Mouse (Mus musculus) CH12.LX (cell line): ENCODE data around the gene Olfr13. TPM values are rescaled to one million over a fixed set of nuclear protein-coding genes. Genes with fewer than 3 reads are reported as not detected.

Experiments
- DNase-seq: peaks from one replicate; pipeline ENCODE4 v3.0.0-alpha.2; 2013; ENCODE audit errors: extremely low read depth
- H3K27ac ChIP-seq: 2 replicates; pipeline ENCODE4 v1.5.1; 2012; ENCODE audit warnings: low read depth, mild to moderate bottlenecking, control low read depth, moderate library complexity; ENCODE audit not compliant: insufficient read depth
- H3K27me3 ChIP-seq: replicated peaks from 2 replicates; pipeline ENCODE3; 2012; ENCODE audit warnings: inconsistent platforms
- H3K36me3 ChIP-seq, 2 experiments: replicated peaks in 1 of 2; 2 replicates each; pipeline versions ENCODE3 to v1.6.1; 2012; ENCODE audit warnings: inconsistent platforms in 1 of 2, low read length in 1 of 2, mild to moderate bottlenecking in 1 of 2, mixed read lengths in 1 of 2, moderate library complexity in 1 of 2; ENCODE audit not compliant: control insufficient read depth in 1 of 2, insufficient read depth in 1 of 2
- H3K4me1 ChIP-seq, 2 experiments: 2 replicates each; pipeline ENCODE4 v1.6.1; 2012; ENCODE audit warnings: inconsistent platforms in 1 of 2, moderate library complexity in 1 of 2; ENCODE audit not compliant: insufficient read depth in 2 of 2, control insufficient read depth in 1 of 2
- H3K4me2 ChIP-seq: 2 replicates; pipeline ENCODE4 v1.6.1; 2012; ENCODE audit warnings: low read depth, mild to moderate bottlenecking, control low read depth; ENCODE audit not compliant: poor library complexity, insufficient read depth, severe bottlenecking
- H3K4me3 ChIP-seq, 3 experiments: fragments of 150-350 bp in 1 of 3; sonication (generic) in 1 of 3; replicated peaks in 1 of 3; 2 replicates each; pipeline versions ENCODE3 to v1.5.1; 2011 to 2012; ENCODE audit warnings: low read depth in 2 of 3, low read length in 2 of 3, mild to moderate bottlenecking in 2 of 3, moderate library complexity in 2 of 3, control low read depth in 1 of 3, improper control_type of control experiment in 1 of 3, inconsistent platforms in 1 of 3, mixed read lengths in 1 of 3; ENCODE audit not compliant: poor library complexity in 1 of 3
- H3K79me2 ChIP-seq: replicated peaks from 2 replicates; pipeline ENCODE4 v1.6.1; 2012; ENCODE audit warnings: mild to moderate bottlenecking, moderate library complexity; ENCODE audit not compliant: control insufficient read depth, poor library complexity, insufficient read depth, severe bottlenecking; ENCODE audit errors: extremely low read depth
- H3K9ac ChIP-seq: 2 replicates; pipeline ENCODE4 v1.6.1; 2012; ENCODE audit warnings: low read depth, mild to moderate bottlenecking, control low read depth, moderate library complexity; ENCODE audit not compliant: insufficient read depth
- H3K9me3 ChIP-seq: replicated peaks from 2 replicates; pipeline ENCODE3; 2012; ENCODE audit warnings: low read length, inconsistent platforms, mixed read lengths
- BHLHE40 ChIP-seq: IDR thresholded peaks from 2 replicates; pipeline ENCODE4 v1.6.1; 2011; ENCODE audit warnings: mild to moderate bottlenecking, low read depth, low read length, improper control_type of control experiment
- CTCF ChIP-seq, 2 experiments: IDR thresholded peaks in 1 of 2; conservative IDR thresholded peaks in 1 of 2; 2 replicates each; pipeline ENCODE4 v1.5.1; 2011 to 2012; ENCODE audit warnings: low read depth in 2 of 2, low read length in 2 of 2, improper control_type of control experiment in 1 of 2, inconsistent platforms in 1 of 2, mild to moderate bottlenecking in 1 of 2, moderate library complexity in 1 of 2
- E2F4 ChIP-seq: IDR thresholded peaks from 2 replicates; pipeline ENCODE4 v1.6.1; 2011; ENCODE audit warnings: low read depth, low read length, improper control_type of control experiment; ENCODE audit not compliant: insufficient replicate concordance
- ETS1 ChIP-seq: conservative IDR thresholded peaks from 2 replicates; pipeline ENCODE4 v1.6.1; 2012; ENCODE audit warnings: low read depth, mild to moderate bottlenecking, inconsistent platforms, low read length, improper control_type of control experiment, moderate library complexity
- GABPA ChIP-seq: IDR thresholded peaks from 2 replicates; pipeline ENCODE4 v1.6.1; 2012; ENCODE audit warnings: low read depth, low read length, improper control_type of control experiment, inconsistent platforms; ENCODE audit not compliant: insufficient replicate concordance
- JUND ChIP-seq: conservative IDR thresholded peaks from 2 replicates; pipeline ENCODE4 v1.6.1; 2011; ENCODE audit warnings: low read depth, low read length, improper control_type of control experiment
- KAT2A ChIP-seq: IDR thresholded peaks from 2 replicates; pipeline ENCODE4 v1.6.1; 2012; ENCODE audit warnings: low read length, improper control_type of control experiment, inconsistent platforms; ENCODE audit not compliant: insufficient replicate concordance
- MYC ChIP-seq: IDR thresholded peaks from 2 replicates; pipeline ENCODE4 v1.6.1; 2011; ENCODE audit warnings: low read depth, mild to moderate bottlenecking, improper control_type of control experiment, low read length
- TBP ChIP-seq: conservative IDR thresholded peaks from 2 replicates; pipeline ENCODE4 v1.6.1; 2011; ENCODE audit warnings: low read depth, low read length, improper control_type of control experiment
- TCF12 ChIP-seq: IDR thresholded peaks from 2 replicates; pipeline ENCODE4 v1.6.1; 2014; ENCODE audit warnings: low read depth, mild to moderate bottlenecking, inconsistent platforms, low read length, improper control_type of control experiment
- USF1 ChIP-seq: IDR thresholded peaks from 2 replicates; pipeline ENCODE4 v1.6.1; 2014; ENCODE audit warnings: low read depth, mild to moderate bottlenecking, inconsistent platforms, low read length, improper control_type of control experiment
- USF2 ChIP-seq: conservative IDR thresholded peaks from 2 replicates; pipeline ENCODE4 v1.6.1; 2011; ENCODE audit warnings: low read depth, low read length, improper control_type of control experiment
- ZC3H11A ChIP-seq: IDR thresholded peaks from 2 replicates; pipeline ENCODE4 v1.6.1; 2012; ENCODE audit warnings: low read depth, mild to moderate bottlenecking, inconsistent platforms, low read length, improper control_type of control experiment
- ZMIZ1 ChIP-seq: IDR thresholded peaks from 2 replicates; pipeline ENCODE4 v1.6.1; 2012; ENCODE audit warnings: low read depth, mild to moderate bottlenecking, inconsistent platforms, low read length, improper control_type of control experiment
- dilution Hi-C: fragments of 300-500 bp; cut with MboI; formaldehyde crosslinking; loops from 2 replicates; pipeline ENCODE4 v1.14.3; 2020; ENCODE audit warnings: low sequenced_read_pairs; ENCODE audit not compliant: extremely low pct_unique_long_range_greater_than_20kb, extremely low pct_ligation_motif_present
- in situ Hi-C: fragments of 300-500 bp; cut with MboI; formaldehyde crosslinking; loops from 3 replicates; pipeline ENCODE4 v1.14.3; 2019; ENCODE audit warnings: low sequenced_read_pairs, low pct_ligation_motif_present, low pct_unique_long_range_greater_than_20kb, mixed read lengths
- polyA plus RNA-seq: library from polyadenylated mRNA; unstranded; fragments of >175 nt; gene quantifications from 2 replicates; pipeline ENCODE4 v1.2.1, GENCODE M21; 2012; ENCODE audit warnings: low read depth; ENCODE audit not compliant: insufficient read length
- total RNA-seq, 2 experiments: library from RNA; depleted of rRNA; stranded (reverse); fragments of 300-350 nt in 1 of 2; fragments of >200 nt in 1 of 2; gene quantifications; 2 replicates each; pipeline ENCODE4 v1.2.3; 2012 to 2014

Gene Olfr13
- total and polyA plus RNA-seq, 3 experiments: not detected

DNA sequence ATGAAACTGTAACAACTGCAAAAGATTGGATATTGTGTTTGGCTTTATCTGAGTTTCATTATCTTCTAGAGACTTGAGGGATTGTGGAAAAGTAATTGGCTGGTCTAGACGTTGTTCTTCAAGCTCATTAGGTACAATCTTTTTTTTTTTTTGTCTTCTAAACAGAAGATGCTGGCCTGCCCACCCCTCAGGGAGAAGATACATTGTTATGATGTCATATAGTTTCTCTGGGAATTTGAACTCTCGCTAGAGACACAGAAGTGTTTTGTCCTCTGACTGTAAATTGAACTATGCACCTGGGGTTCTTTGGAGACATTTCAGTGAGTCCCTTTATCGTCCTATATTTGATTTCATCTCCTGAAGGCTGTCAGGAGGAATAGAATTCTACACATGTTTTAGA lies 9.0 kb upstream of the Olfr13 start, which contains the start of gene Olfr437:
Olfr437 (plus strand) TSS at position 301 of the 400 bp plus-strand sequence.
- dilution Hi-C loops: no loop called here

DNA sequence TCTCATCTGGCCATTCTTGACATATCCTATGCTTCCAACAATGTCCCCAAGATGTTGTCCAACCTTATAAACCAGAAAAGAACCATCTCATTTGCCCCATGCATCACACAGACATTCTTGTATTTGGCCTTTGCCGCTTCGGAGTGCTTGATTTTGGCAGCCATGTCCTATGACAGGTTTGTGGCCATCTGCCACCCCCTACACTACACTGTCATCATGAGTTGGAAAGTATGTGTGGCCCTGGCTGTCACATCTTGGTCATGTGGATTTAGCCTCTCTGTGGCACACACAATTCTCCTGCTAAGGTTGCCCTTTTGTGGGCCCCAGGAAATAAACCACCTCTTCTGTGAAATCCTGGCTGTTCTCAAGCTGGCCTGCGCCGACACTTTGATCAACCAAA lies 4.7 kb upstream of the Olfr13 start:
- no peak overlapping the region for H3K4me3 ChIP-seq
- H3K79me2 ChIP-seq: no peaks in the 10 kb centered on the region
- DNase-seq: no peak
- TF ChIP-seq USF2 (no peak), TBP (no peak), ZC3H11A (no peak), ZMIZ1 (no peak), TCF12 (no peak)
- no peaks in the 10 kb centered on the region for H3K4me1 ChIP-seq
- H3K27me3 ChIP-seq: no peaks in the 10 kb centered on the region
- no peak overlapping the region for H3K9ac ChIP-seq
- dilution Hi-C loops: no loop called here
- H3K36me3 ChIP-seq: no peaks in the 10 kb centered on the region
- in situ Hi-C loops: no loop called here
- H3K27ac ChIP-seq: no peak overlapping the region
- H3K9me3 ChIP-seq: no peaks in the 10 kb centered on the region
- no peak overlapping the region for H3K4me2 ChIP-seq

More for the DNA sequence above, 9.0 kb upstream of the Olfr13 start, which contains the start of gene Olfr437:
- no peak within 1 kb of the TSS for H3K27ac ChIP-seq
- H3K36me3 ChIP-seq: no peaks in the 10 kb centered on the region
- no peaks in the 10 kb centered on the region for H3K27me3 ChIP-seq
- TF ChIP-seq USF1: no peak
- TF ChIP-seq TBP: no peak
- no peak for TF ChIP-seq CTCF (conservative IDR thresholded peaks at IDR 0.05 in 1 of 2, IDR thresholded peaks at IDR 0.05 in 1 of 2; ENCODE audit: low read depth in 2 of 2, low read length in 2 of 2)
- TF ChIP-seq BHLHE40: no peak
- TF ChIP-seq JUND: no peak
- TF ChIP-seq ETS1: no peak
- TF ChIP-seq KAT2A: no peak
- TF ChIP-seq E2F4: no peak
- TF ChIP-seq MYC: no peak
- TF ChIP-seq, all 38 proteins: peak for 0
- H3K9ac ChIP-seq: no peak within 1 kb of the TSS
- no peaks in the 10 kb centered on the region for H3K9me3 ChIP-seq
- H3K4me2 ChIP-seq: no peak within 1 kb of the TSS
- no peaks in the 10 kb centered on the region for H3K4me1 ChIP-seq
- H3K4me3 ChIP-seq: no peak within 1 kb of the TSS
- no peak for DNase-seq
- in situ Hi-C loops: no loop called here
- no peaks in the 10 kb centered on the region for H3K79me2 ChIP-seq

DNA sequence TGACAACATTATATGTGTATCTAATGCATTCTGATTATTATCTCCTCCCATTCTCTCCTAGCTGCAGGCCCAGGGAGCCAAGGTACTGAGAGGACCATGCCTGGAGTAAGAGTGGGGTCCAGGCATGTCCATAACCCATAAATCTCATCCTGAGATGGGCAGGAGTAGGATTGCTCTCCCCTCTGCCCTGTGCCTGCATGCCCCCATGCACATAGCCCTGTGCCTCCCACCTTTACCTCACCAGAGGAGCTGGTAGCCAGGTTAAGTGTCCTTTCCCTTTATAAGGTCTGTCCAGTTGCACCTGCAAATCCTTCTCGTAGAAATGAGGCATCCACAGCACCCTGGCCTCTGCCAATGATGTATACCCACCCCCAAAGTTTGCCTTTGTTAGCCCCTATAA lies 6.2 kb downstream of the Olfr13 start:
- no peaks in the 10 kb centered on the region for H3K9me3 ChIP-seq
- no peaks in the 10 kb centered on the region for H3K79me2 ChIP-seq
- H3K36me3 ChIP-seq: no peaks in the 10 kb centered on the region
- no peak overlapping the region for H3K4me2 ChIP-seq
- no peak for DNase-seq
- dilution Hi-C loops: no loop called here
- no peak overlapping the region for H3K4me3 ChIP-seq
- H3K4me1 ChIP-seq: no peaks in the 10 kb centered on the region
- H3K9ac ChIP-seq: no peak overlapping the region
- TF ChIP-seq E2F4 (no peak), GABPA (no peak)
- TF ChIP-seq, all 38 proteins: peak for 0
- in situ Hi-C loops: no loop called here
- no peaks in the 10 kb centered on the region for H3K27me3 ChIP-seq
- H3K27ac ChIP-seq: no peak overlapping the region
